Mouse (Mus musculus) left cerebral cortex, adult 9 months (tissue): ENCODE results near the gene Mroh2a.
"Not testable (repeated sequence)": the region's sequence is repeated elsewhere in the genome, so short reads cannot be mapped to it uniquely, and the experiment has no call there.

Experiments
- DNase-seq, 2 experiments: peaks; one replicate each; pipeline ENCODE4 v3.0.0; 2022; ENCODE audit warnings: low spot score in 2 of 2

Gene Mroh2a

GRCm38 (mm10) chr1:88218591-88218990 is 8.2 kb upstream of the Mroh2a start:
- no peak for DNase-seq

GRCm38 (mm10) chr1:88219054-88219453 is 7.7 kb upstream of the Mroh2a start:
- DNase-seq, result no peak

- DNase-seq, result no peak
Observed at GRCm38 (mm10) chr1:88220336-88220735, 6.5 kb upstream of the Mroh2a start.

- no peak for DNase-seq
Observed at GRCm38 (mm10) chr1:88222216-88222615, 4.6 kb upstream of the Mroh2a start.

- DNase-seq, result not testable (repeated sequence)
Observed at GRCm38 (mm10) chr1:88223011-88223515, 3.7 kb upstream of the Mroh2a start.

GRCm38 (mm10) chr1:88223591-88223990 is 3.2 kb upstream of the Mroh2a start:
- no peak for DNase-seq

- no peak for DNase-seq
Observed at GRCm38 (mm10) chr1:88224029-88224776, 2.6 kb upstream of the Mroh2a start.

GRCm38 (mm10) chr1:88225301-88225700 is 1.5 kb upstream of the Mroh2a start:
- not testable (repeated sequence) for DNase-seq

- DNase-seq, result no peak
Observed at GRCm38 (mm10) chr1:88225741-88226140, 1.0 kb upstream of the Mroh2a start.

GRCm38 (mm10) chr1:88227482-88227881 is 696 bp downstream of the Mroh2a start:
- DNase-seq, result peak in 1 of 2 experiments; percentile 10

- DNase-seq, result no peak
Observed at GRCm38 (mm10) chr1:88228121-88228520, 1.3 kb downstream of the Mroh2a start.

GRCm38 (mm10) chr1:88229566-88229965 is 2.8 kb downstream of the Mroh2a start:
- DNase-seq, result no peak

- no peak for DNase-seq
Observed at GRCm38 (mm10) chr1:88229986-88230385, 3.2 kb downstream of the Mroh2a start.

GRCm38 (mm10) chr1:88230421-88230820 is 3.6 kb downstream of the Mroh2a start:
- no peak for DNase-seq

- DNase-seq, result no peak
Observed at GRCm38 (mm10) chr1:88230981-88231802, 4.4 kb downstream of the Mroh2a start.

- no peak for DNase-seq
Observed at GRCm38 (mm10) chr1:88231803-88232499, 5.2 kb downstream of the Mroh2a start.

GRCm38 (mm10) chr1:88232664-88233380 is 6.0 kb downstream of the Mroh2a start:
- no peak for DNase-seq

GRCm38 (mm10) chr1:88233421-88234247 is 6.8 kb downstream of the Mroh2a start:
- no peak for DNase-seq

GRCm38 (mm10) chr1:88234248-88234610 is 7.4 kb downstream of the Mroh2a start:
- no peak for DNase-seq

GRCm38 (mm10) chr1:88234646-88235045 is 7.9 kb downstream of the Mroh2a start:
- no peak for DNase-seq
